Mouse (Mus musculus) ES-E14 (cell line): Measurements from ENCODE around the gene Adgb.

ENCODE experiments used
- CHD2 ChIP-seq: IDR thresholded peaks from 2 replicates; pipeline ENCODE4 v1.6.1; 2014; ENCODE audit warnings: mild to moderate bottlenecking, low read depth, low read length, inconsistent platforms
- HCFC1 ChIP-seq: IDR thresholded peaks from 2 replicates; pipeline ENCODE4 v1.6.1; 2012; ENCODE audit warnings: low read length, inconsistent platforms, borderline replicate concordance; ENCODE audit not compliant: insufficient read depth
- MAFK ChIP-seq: IDR thresholded peaks from 2 replicates; pipeline ENCODE4 v1.6.1; 2014; ENCODE audit warnings: mild to moderate bottlenecking, low read depth, low read length, inconsistent platforms; ENCODE audit not compliant: insufficient read depth
- ZC3H11A ChIP-seq: IDR thresholded peaks from 2 replicates; pipeline ENCODE4 v1.6.1; 2012; ENCODE audit warnings: low read depth, mild to moderate bottlenecking, inconsistent platforms, low read length, borderline replicate concordance
- ZNF384 ChIP-seq: IDR thresholded peaks from 2 replicates; pipeline ENCODE4 v1.6.1; 2012; ENCODE audit warnings: low read depth, low read length, inconsistent platforms

DNA sequence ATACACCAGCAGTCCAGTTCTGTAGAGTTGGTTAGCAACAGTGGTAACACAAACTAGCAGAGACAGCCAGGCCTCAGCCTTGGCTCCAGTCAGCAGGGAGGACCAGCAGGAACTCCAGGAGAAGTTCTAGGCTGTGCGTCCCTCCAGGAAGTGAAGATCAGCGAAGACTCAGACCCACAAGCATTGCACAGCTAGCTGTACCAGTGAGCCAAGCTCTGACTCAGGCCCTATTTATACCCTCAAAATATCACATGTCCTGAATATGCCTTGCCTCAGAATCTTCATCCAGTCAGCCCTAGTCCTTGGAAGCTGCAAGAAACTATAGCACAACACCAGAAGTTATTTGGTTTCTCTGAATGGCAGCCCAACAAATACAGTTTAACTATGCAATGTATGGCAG is 146.6 kb downstream of the Adgb start:
- TF ChIP-seq ZNF384 (no peak), MAFK (no peak), ZC3H11A (no peak), CHD2 (no peak), HCFC1 (no peak)
